Mouse (Mus musculus): ENCODE measurements at regions not wholly inside any gene's neighbourhood (a gene's known extent, or its start where the extent isn't known, plus 50 kb on each side); places are given as distances from the start of the nearest gene placed in this dataset.
A peak's percentile ranks its signal among the peaks of the same experiment; 100 is the strongest.

GRCm38 (mm10) chr10:8028840-8029239, 72.8 kb upstream of the Tab2 start:
- WGBS: 42% methylated on average over 2 of the region's 2 CpGs
- peak; percentile 51; the same call in 1 of the 2 replicates for ATAC-seq (ENCODE audit: low FRiP score, low TSS enrichment)
- Histone ChIP-seq H3K4me3 (ENCODE audit: low read length) (no peak overlapping the region), H3K27me3 (ENCODE audit: insufficient read depth, low read length) (no peaks in the 10 kb centered on the region), H3K36me3 (ENCODE audit: insufficient read depth, low read length) (no peaks in the 10 kb centered on the region), H3K4me1 (ENCODE audit: insufficient read depth, low read length) (peaks cover 14% of the 10 kb centered on the region), H3K4me2 (replicated peaks; ENCODE audit: low read depth, low read length) (no peak overlapping the region), H3K9me3 (ENCODE audit: low read length) (no peaks in the 10 kb centered on the region), H3K27ac (ENCODE audit: low read length) (no peak overlapping the region), H3K9ac (replicated peaks; ENCODE audit: low read length) (no peak overlapping the region)

- Histone ChIP-seq H3K4me2 (replicated peaks; ENCODE audit: low read depth, low read length) (0 out of 2 replicates have a peak overlapping the region, but pooled peaks have one; percentile 7), H3K27ac (ENCODE audit: low read length) (no peak overlapping the region), H3K4me3 (ENCODE audit: low read length) (no peak overlapping the region), H3K27me3 (ENCODE audit: insufficient read depth, low read length) (no peaks in the 10 kb centered on the region), H3K36me3 (ENCODE audit: insufficient read depth, low read length) (no peaks in the 10 kb centered on the region), H3K4me1 (ENCODE audit: insufficient read depth, low read length) (peaks cover 14% of the 10 kb centered on the region), H3K9ac (replicated peaks; ENCODE audit: low read length) (no peak overlapping the region), H3K9me3 (ENCODE audit: low read length) (no peaks in the 10 kb centered on the region)
- ATAC-seq (ENCODE audit: low FRiP score, low TSS enrichment): no peak
- WGBS: 15% methylated on average over 6 of the region's 6 CpGs
These were observed 71.0 kb upstream of the Tab2 start for GRCm38 (mm10) chr10:8027023-8027422.

GRCm38 (mm10) chr10:8023741-8024140, 67.7 kb upstream of the Tab2 start:
- no peaks in the 10 kb centered on the region for H3K9me3 ChIP-seq (ENCODE audit: low read length)
- no peaks in the 10 kb centered on the region for H3K27me3 ChIP-seq (ENCODE audit: insufficient read depth, low read length)
- 92% methylated on average over 2 of the region's 2 CpGs for WGBS
- H3K27ac ChIP-seq (ENCODE audit: low read length): no peak overlapping the region
- no peak overlapping the region for H3K4me3 ChIP-seq (ENCODE audit: low read length)
- H3K4me2 ChIP-seq (replicated peaks; ENCODE audit: low read depth, low read length): no peak overlapping the region
- H3K9ac ChIP-seq (replicated peaks; ENCODE audit: low read length): no peak overlapping the region
- no peaks in the 10 kb centered on the region for H3K36me3 ChIP-seq (ENCODE audit: insufficient read depth, low read length)
- H3K4me1 ChIP-seq (ENCODE audit: insufficient read depth, low read length): peaks cover 10% of the 10 kb centered on the region
- ATAC-seq (ENCODE audit: low FRiP score, low TSS enrichment): no peak

- no peak for ATAC-seq (ENCODE audit: low FRiP score, low TSS enrichment)
- H3K36me3 ChIP-seq (ENCODE audit: insufficient read depth, low read length): no peaks in the 10 kb centered on the region
- no peaks in the 10 kb centered on the region for H3K27me3 ChIP-seq (ENCODE audit: insufficient read depth, low read length)
- 48% methylated on average over 1 of the region's 1 CpGs for WGBS
- H3K9me3 ChIP-seq (ENCODE audit: low read length): no peaks in the 10 kb centered on the region
- 0 out of 2 replicates have a peak, but pooled peaks cover 5% of the 10 kb centered on the region for H3K4me1 ChIP-seq (ENCODE audit: insufficient read depth, low read length)
- H3K4me3 ChIP-seq (ENCODE audit: low read length): no peak overlapping the region
- H3K9ac ChIP-seq (replicated peaks; ENCODE audit: low read length): no peak overlapping the region
- no peak overlapping the region for H3K4me2 ChIP-seq (replicated peaks; ENCODE audit: low read depth, low read length)
- no peak overlapping the region for H3K27ac ChIP-seq (ENCODE audit: low read length)
These were observed 65.9 kb upstream of the Tab2 start for GRCm38 (mm10) chr10:8021971-8022370.

- H3K4me2 ChIP-seq (replicated peaks; ENCODE audit: low read depth, low read length): no peak overlapping the region
- no peaks in the 10 kb centered on the region for H3K27me3 ChIP-seq (ENCODE audit: insufficient read depth, low read length)
- H3K27ac ChIP-seq (ENCODE audit: low read length): no peak overlapping the region
- ATAC-seq (ENCODE audit: low FRiP score, low TSS enrichment): no peak
- 0 out of 2 replicates have a peak, but pooled peaks cover 3% of the 10 kb centered on the region for H3K4me1 ChIP-seq (ENCODE audit: insufficient read depth, low read length)
- H3K9me3 ChIP-seq (ENCODE audit: low read length): no peaks in the 10 kb centered on the region
- 65% methylated on average over 4 of the region's 4 CpGs for WGBS
- H3K4me3 ChIP-seq (ENCODE audit: low read length): no peak overlapping the region
- no peak overlapping the region for H3K9ac ChIP-seq (replicated peaks; ENCODE audit: low read length)
- no peaks in the 10 kb centered on the region for H3K36me3 ChIP-seq (ENCODE audit: insufficient read depth, low read length)
These were observed 65.1 kb upstream of the Tab2 start for GRCm38 (mm10) chr10:8020916-8021705.

GRCm38 (mm10) chr10:8020113-8020512, 64.1 kb upstream of the Tab2 start:
- H3K9me3 ChIP-seq (ENCODE audit: low read length): no peaks in the 10 kb centered on the region
- no peaks in the 10 kb centered on the region for H3K27me3 ChIP-seq (ENCODE audit: insufficient read depth, low read length)
- no peak overlapping the region for H3K27ac ChIP-seq (ENCODE audit: low read length)
- ATAC-seq (ENCODE audit: low FRiP score, low TSS enrichment): no peak
- H3K4me3 ChIP-seq (ENCODE audit: low read length): no peak overlapping the region
- no peak overlapping the region for H3K4me2 ChIP-seq (replicated peaks; ENCODE audit: low read depth, low read length)
- H3K36me3 ChIP-seq (ENCODE audit: insufficient read depth, low read length): no peaks in the 10 kb centered on the region
- WGBS: 83% methylated on average over 4 of the region's 4 CpGs
- H3K4me1 ChIP-seq (ENCODE audit: insufficient read depth, low read length): no peaks in the 10 kb centered on the region
- no peak overlapping the region for H3K9ac ChIP-seq (replicated peaks; ENCODE audit: low read length)

- Histone ChIP-seq H3K9ac (replicated peaks; ENCODE audit: low read length) (no peak overlapping the region), H3K4me2 (replicated peaks; ENCODE audit: low read depth, low read length) (no peak overlapping the region), H3K4me3 (ENCODE audit: low read length) (no peak overlapping the region), H3K4me1 (ENCODE audit: insufficient read depth, low read length) (no peaks in the 10 kb centered on the region), H3K27me3 (ENCODE audit: insufficient read depth, low read length) (no peaks in the 10 kb centered on the region), H3K9me3 (ENCODE audit: low read length) (no peaks in the 10 kb centered on the region), H3K27ac (ENCODE audit: low read length) (no peak overlapping the region), H3K36me3 (ENCODE audit: insufficient read depth, low read length) (no peaks in the 10 kb centered on the region)
- peak; percentile 71 for ATAC-seq (ENCODE audit: low FRiP score, low TSS enrichment)
These were observed 62.4 kb upstream of the Tab2 start for GRCm38 (mm10) chr10:8018229-8019026.

GRCm38 (mm10) chr10:8016741-8017140, 60.7 kb upstream of the Tab2 start:
- Histone ChIP-seq H3K9ac (replicated peaks; ENCODE audit: low read length) (no peak overlapping the region), H3K27ac (ENCODE audit: low read length) (no peak overlapping the region), H3K27me3 (ENCODE audit: insufficient read depth, low read length) (no peaks in the 10 kb centered on the region), H3K4me3 (ENCODE audit: low read length) (no peak overlapping the region), H3K36me3 (ENCODE audit: insufficient read depth, low read length) (no peaks in the 10 kb centered on the region), H3K9me3 (ENCODE audit: low read length) (no peaks in the 10 kb centered on the region), H3K4me2 (replicated peaks; ENCODE audit: low read depth, low read length) (no peak overlapping the region), H3K4me1 (ENCODE audit: insufficient read depth, low read length) (no peaks in the 10 kb centered on the region)
- WGBS: 82% methylated on average over 2 of the region's 2 CpGs
- ATAC-seq (ENCODE audit: low FRiP score, low TSS enrichment): no peak

- no peak overlapping the region for H3K27ac ChIP-seq (ENCODE audit: low read length)
- H3K4me3 ChIP-seq (ENCODE audit: low read length): no peak overlapping the region
- ATAC-seq (ENCODE audit: low FRiP score, low TSS enrichment): no peak
- H3K27me3 ChIP-seq (ENCODE audit: insufficient read depth, low read length): no peaks in the 10 kb centered on the region
- no peak overlapping the region for H3K9ac ChIP-seq (replicated peaks; ENCODE audit: low read length)
- 47% methylated on average over 4 of the region's 4 CpGs for WGBS
- H3K4me1 ChIP-seq (ENCODE audit: insufficient read depth, low read length): no peaks in the 10 kb centered on the region
- H3K36me3 ChIP-seq (ENCODE audit: insufficient read depth, low read length): no peaks in the 10 kb centered on the region
- H3K9me3 ChIP-seq (ENCODE audit: low read length): no peaks in the 10 kb centered on the region
- H3K4me2 ChIP-seq (replicated peaks; ENCODE audit: low read depth, low read length): no peak overlapping the region
These were observed 55.7 kb upstream of the Tab2 start for GRCm38 (mm10) chr10:8011744-8012143.

GRCm38 (mm10) chr10:8011138-8011537, 55.1 kb upstream of the Tab2 start:
- Histone ChIP-seq H3K9me3 (ENCODE audit: low read length) (no peaks in the 10 kb centered on the region), H3K27me3 (ENCODE audit: insufficient read depth, low read length) (no peaks in the 10 kb centered on the region)

More at GRCm38 (mm10) chr10:8011138-8011537, 55.1 kb upstream of the Tab2 start:
- no peak overlapping the region for H3K9ac ChIP-seq (replicated peaks; ENCODE audit: low read length)
- H3K4me1 ChIP-seq (ENCODE audit: insufficient read depth, low read length): no peaks in the 10 kb centered on the region
- no peaks in the 10 kb centered on the region for H3K36me3 ChIP-seq (ENCODE audit: insufficient read depth, low read length)
- no peak overlapping the region for H3K4me3 ChIP-seq (ENCODE audit: low read length)
- 86% methylated on average over 9 of the region's 9 CpGs for WGBS
- no peak overlapping the region for H3K4me2 ChIP-seq (replicated peaks; ENCODE audit: low read depth, low read length)
- no peak overlapping the region for H3K27ac ChIP-seq (ENCODE audit: low read length)
- ATAC-seq (ENCODE audit: low FRiP score, low TSS enrichment): no peak

Measured in kidney, embryonic 16.5 days (tissue).